Mouse (Mus musculus) c-Kit-positive CD71-positive TER-119-negative erythroid progenitor cells, embryonic 14.5 days (primary cell): ENCODE measurements around the gene Igsf21.

Experiments used
- DNase-seq: peaks from one replicate; pipeline ENCODE4 v3.0.0-alpha.2; 2013; ENCODE audit warnings: low read depth

Igsf21 gene

GRCm38 (mm10) chr4:140094835-140095234, 151.7 kb downstream of the Igsf21 start:
- DNase-seq, result no peak

GRCm38 (mm10) chr4:140092367-140092766, 154.2 kb downstream of the Igsf21 start:
- no peak for DNase-seq

GRCm38 (mm10) chr4:140091693-140092092, 154.9 kb downstream of the Igsf21 start:
- no peak for DNase-seq

DNA sequence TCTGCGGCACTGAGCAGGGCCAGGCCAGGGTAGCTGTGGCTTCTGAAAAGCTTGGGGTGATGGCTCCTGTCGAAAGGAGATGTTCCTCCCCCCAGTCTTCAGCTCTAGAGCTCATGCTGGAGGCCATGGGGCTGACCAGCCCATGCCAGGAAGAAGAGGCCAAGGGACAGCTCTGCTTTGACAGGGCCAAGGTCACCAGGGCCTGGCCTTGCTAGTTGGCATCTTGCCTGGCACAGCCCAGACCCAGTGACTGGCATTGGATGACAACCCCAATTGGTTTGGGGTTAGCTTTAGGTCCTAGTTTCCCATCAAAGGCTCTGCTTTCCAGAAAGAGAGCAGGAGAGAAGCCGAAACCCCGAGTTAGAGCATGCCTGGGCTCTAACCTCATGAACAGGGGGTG, 156.9 kb downstream of the Igsf21 start:
- no peak for DNase-seq

- DNase-seq, result no peak
Measured at GRCm38 (mm10) chr4:140088711-140089440, 157.7 kb downstream of the Igsf21 start.

- DNase-seq, result no peak
Measured at GRCm38 (mm10) chr4:140086192-140086591, 160.4 kb downstream of the Igsf21 start.

GRCm38 (mm10) chr4:140084521-140085011, 162.0 kb downstream of the Igsf21 start:
- no peak for DNase-seq

GRCm38 (mm10) chr4:140084064-140084463, 162.5 kb downstream of the Igsf21 start:
- no peak for DNase-seq

GRCm38 (mm10) chr4:140078416-140078815, 168.2 kb downstream of the Igsf21 start:
- DNase-seq, result no peak

- no peak for DNase-seq
Measured at GRCm38 (mm10) chr4:140077615-140078014, 169.0 kb downstream of the Igsf21 start.

GRCm38 (mm10) chr4:140076852-140077563, 169.6 kb downstream of the Igsf21 start:
- DNase-seq, result no peak

DNA sequence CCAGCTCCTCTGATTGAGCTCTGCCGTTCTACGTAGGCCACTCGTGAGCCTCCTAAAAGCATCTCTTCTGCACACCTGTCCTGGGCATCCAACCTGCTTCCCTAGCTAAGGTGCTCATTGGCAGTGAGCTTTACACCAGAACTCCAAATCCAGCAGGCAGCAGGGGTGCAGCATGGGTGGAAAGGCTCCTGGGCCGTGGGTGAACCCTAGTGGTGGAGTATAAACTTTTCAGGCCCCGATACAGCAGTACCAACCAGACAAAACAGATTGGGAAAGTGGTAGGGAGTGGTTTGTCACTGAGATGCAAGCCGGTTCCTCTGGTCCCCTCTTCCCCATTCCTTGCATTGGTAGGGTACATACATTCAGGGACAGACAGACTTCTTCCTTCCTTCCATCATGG, 170.2 kb downstream of the Igsf21 start:
- DNase-seq, result no peak

DNA sequence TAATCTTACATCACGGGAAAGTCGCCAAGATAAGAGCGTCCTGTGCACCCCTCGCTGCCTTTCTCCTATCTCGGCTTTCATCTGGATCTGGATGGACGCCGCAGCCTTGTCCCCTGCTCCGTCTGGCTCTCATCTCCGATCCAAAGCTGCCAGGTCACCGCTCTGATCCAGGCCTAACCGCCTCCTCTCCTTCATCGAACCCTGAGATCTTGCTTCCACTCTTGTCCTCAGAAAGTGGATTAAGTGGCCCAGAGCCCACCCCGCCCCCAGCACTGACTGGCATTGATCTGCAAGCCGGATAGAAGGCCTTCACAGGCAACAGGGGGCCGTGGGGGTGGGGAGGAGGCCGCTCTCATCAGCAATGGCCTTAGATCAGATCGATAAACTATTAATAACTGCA, 175.5 kb downstream of the Igsf21 start:
- DNase-seq, result no peak

- no peak for DNase-seq
Measured at GRCm38 (mm10) chr4:140070331-140070652, 176.3 kb downstream of the Igsf21 start.

GRCm38 (mm10) chr4:140069563-140070330, 176.8 kb downstream of the Igsf21 start:
- no peak for DNase-seq

DNA sequence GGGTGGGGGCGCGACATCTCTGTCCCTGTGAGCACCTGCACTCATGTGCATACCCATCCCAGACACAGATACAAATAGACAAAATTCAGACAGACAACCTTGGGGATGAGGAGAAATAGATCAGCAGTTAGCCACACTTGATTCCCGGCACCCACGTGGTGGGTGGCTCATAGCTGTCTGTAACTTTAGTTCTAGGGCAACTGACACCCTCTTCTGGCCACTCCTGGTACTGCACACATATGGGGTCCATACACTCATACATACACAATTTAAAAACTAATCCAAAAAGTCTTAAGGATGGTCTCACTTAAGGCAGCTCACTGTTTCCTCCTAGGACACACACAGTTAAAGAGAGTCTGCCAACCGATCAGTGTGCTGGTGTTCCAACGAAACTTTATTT, 178.1 kb downstream of the Igsf21 start:
- DNase-seq, result no peak

DNA sequence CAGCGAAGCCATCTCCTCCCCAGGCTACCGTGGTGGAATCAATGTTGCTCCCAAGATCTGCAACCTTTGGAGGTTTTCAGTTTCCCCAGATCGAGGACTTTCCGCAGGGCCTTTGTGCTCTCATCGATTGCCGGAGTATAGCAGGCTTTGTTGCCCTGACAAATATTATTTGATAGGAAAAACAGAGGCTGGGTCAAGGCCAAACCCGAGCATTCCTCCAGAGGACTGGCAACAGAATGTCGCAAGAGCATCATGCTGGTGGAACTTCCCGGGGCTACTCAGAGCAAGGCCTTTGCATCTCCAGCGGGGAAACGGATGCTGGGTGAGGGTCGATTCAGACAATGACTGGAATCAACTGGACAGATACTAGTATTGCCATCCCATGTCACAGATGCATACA, 180.6 kb downstream of the Igsf21 start:
- DNase-seq, result no peak

GRCm38 (mm10) chr4:140063153-140063671, 183.4 kb downstream of the Igsf21 start:
- DNase-seq, result no peak

DNA sequence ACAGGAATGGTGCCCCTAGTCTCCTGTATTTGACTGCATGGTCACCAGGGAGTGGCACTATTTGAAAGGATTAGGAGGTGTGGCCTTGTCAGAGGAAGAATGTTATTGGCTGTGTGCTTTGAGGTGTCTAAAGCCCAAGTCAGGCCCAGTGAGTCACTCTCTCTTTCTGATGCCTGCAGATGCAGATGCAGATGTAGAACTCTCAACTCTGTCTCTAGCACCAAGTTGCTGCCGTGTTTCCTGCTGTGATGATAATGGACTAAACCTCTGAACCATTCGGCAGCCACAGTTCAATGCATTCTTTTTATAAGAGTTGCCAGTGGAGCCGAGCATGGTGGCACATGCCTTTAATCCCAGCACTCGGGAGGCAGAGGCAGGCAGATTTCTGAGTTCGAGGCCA, 186.3 kb downstream of the Igsf21 start:
- DNase-seq, result no peak

GRCm38 (mm10) chr4:140053042-140053441, 193.5 kb downstream of the Igsf21 start:
- DNase-seq, result no peak

DNA sequence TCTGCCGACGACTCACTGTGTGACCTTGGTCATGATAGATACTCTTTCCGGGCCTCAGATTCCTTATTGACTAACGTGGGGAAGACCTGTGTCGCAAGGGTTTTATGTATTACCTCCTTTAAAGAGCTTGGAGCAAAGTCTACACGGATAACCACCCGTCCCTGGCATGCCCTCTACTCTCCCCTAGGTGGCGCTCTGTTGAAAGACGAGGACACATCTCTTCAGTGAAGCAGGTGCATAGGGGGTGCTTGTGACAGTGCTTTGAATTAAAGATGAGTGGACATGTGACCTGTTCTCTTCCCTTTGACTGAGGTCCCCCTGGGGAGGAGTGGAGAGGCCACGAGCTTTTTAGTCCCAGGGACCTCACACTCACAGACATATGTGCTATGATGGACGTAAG, 194.0 kb downstream of the Igsf21 start:
- DNase-seq, result no peak

- DNase-seq, result no peak
Measured at GRCm38 (mm10) chr4:140047807-140048362, 198.7 kb downstream of the Igsf21 start.
